Mouse (Mus musculus) mature B cell (primary cell): ENCODE data around the gene Pgghg.

Source experiments
- in situ Hi-C: fragments of 300-500 bp; cut with MboI; formaldehyde crosslinking; loops from 2 replicates; pipeline ENCODE4 v1.14.3; 2019

Gene Pgghg

GRCm38 (mm10) chr7:140922398-140923069 lies 18.7 kb upstream of the Pgghg start:
- in situ Hi-C loops: no loop called here

GRCm38 (mm10) chr7:140923070-140923775 lies 18.0 kb upstream of the Pgghg start:
- in situ Hi-C loops: no loop called here

DNA sequence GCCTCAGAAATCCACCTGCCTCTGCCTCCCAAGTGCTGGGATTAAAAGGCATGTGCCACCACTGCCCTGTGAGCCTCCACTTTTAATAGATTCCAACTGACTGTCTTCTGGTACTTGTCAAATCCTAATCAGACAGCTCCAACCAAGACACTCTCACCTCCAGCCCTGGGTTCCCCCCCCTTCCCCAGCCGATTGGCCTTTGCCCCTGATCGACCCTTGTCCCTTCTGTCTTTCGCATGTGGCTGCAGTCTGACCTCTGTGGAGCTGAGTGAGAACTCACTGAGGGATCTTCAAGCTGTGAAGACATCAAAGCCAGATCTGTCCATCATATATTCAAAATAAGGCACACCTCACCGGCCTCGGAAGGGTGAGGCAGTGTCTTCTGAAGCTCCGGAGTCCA lies 14.0 kb upstream of the Pgghg start:
- in situ Hi-C loops: no loop called here

DNA sequence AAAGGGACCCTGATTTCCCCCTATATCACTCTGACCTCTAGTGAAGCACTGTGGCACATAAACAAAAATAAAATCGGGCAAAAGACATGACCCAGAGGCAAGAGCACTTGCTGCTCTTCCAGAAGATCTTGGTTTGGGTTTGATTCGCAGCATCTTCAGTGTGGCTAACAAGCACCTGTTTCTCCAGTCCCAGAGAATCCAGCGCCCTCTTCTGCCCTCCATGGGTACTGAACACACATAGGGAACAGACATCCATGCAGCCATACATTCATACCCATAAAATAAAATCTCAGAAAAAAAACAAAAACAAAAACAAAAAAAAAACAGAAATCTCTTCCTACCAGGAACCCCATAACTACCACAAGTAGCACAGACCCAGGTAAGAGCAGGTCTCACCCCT lies 2.8 kb upstream of the Pgghg start:
- in situ Hi-C loops: no loop called here

GRCm38 (mm10) chr7:140938896-140939295 lies 2.3 kb upstream of the Pgghg start:
- in situ Hi-C loops: no loop called here

DNA sequence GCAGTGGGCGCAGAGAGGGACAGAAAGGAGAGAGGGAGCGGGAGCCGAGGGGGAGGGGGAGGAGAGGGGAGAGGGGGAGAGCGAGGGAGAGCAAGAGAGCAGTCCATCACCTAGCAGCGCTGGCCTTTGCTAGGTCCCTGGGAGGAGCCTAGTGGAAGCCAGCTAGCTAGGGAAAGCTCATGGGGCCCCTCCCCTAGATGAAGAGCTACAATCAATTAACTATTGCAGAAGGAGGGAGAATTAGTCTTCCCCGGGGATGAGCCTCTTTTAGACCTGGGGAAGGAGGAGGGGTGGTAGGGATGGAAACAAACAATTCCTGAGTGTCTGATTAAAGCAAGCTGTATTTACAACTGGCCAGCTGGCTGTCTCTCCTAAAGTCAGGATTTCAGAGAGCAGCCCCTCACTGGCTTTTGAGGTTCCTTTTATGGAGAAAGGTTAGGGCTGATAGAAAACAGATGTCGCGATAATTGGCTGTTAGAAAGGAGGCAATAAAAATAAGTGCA lies 1.5 kb upstream of the Pgghg start:
- in situ Hi-C loops: no loop called here

DNA sequence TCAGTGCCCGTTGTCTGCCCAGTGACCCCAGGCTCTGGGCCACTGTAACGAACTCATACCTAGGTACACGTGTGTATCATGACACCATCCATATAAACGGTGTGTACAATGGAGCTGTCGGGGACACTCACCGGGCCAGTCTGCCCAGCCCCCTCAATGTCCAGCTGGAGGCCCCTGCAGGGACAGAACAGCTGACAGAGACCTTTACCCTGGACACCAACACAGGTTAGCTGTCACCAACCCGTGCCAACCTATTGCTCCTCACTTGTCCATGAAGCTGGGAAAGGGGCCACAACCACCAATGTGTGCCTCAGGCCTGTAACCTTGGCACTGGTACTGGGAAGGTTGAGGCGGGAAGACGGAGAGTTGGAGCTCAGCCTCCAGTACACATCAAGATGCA lies 1.1 kb downstream of the Pgghg start:
- in situ Hi-C loops: no loop called here

DNA sequence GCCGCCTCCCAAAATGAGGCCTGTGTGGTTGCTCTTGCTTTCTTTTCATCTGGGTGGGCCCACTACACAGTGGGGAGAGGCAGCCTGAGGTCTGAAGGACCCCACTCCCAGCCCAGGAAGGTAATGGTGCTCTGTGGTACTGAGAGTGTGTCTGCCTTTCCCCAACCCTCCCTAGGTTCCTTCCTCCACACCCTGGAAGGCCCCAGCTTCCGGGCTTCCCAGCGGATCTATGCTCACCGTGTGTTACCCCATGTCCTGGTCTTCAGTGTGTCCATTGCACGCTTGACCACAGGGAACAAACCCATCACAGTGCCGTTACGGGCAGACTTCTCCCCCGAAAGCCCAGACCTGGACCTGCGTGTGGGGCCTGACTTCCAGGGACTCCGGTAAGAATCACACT lies 1.6 kb downstream of the Pgghg start:
- in situ Hi-C loops: no loop called here

GRCm38 (mm10) chr7:140943356-140943755 lies 2.2 kb downstream of the Pgghg start:
- in situ Hi-C loops: no loop called here

DNA sequence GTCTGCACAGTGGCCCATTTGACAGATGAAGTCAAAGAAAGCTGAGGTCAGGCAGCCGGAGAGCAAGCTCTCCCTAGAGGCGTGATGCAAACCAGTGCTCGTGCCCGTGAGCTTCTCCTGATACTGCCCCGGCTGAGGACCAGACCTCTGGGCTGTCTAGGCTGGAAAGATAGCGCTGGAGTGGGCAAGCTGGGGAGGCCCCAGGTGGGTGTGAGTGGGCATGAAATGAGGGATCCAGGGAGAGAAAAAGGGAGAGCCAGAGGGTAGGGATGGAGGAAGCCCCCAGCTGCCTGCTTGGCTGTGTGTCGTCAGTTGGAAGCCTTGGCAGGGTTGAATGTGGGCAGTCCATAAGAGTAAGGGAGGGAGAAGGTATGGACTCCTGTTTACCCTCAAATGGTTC lies 3.0 kb downstream of the Pgghg start:
- in situ Hi-C loops: no loop called here

DNA sequence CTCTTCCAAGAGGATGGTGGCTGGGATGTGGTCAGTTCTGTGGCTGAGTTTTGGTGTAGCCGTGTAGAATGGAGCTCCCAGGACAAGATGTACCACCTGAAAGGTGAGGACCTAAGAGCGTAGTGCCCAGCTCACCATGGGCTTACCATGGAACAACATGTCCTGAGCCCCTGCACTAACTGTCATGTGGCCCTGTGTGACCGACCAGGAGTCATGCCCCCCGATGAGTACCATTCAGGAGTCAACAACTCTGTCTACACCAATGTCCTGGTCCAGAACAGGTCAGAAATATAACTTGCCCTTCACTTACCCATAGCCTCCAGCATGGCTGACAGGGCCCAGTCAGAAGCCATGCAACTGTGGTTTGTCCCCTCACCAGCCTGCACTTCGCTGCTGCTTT lies 4.1 kb downstream of the Pgghg start:
- in situ Hi-C loops: no loop called here

GRCm38 (mm10) chr7:140946311-140946710 lies 5.1 kb downstream of the Pgghg start:
- in situ Hi-C loops: no loop called here

- in situ Hi-C loops: no loop called here
These were observed 5.8 kb downstream of the Pgghg start for GRCm38 (mm10) chr7:140946980-140947379.

GRCm38 (mm10) chr7:140948161-140948560 lies 7.0 kb downstream of the Pgghg start:
- in situ Hi-C loops: no loop called here

- in situ Hi-C loops: no loop called here
These were observed 8.1 kb downstream of the Pgghg start for GRCm38 (mm10) chr7:140949255-140949654.

GRCm38 (mm10) chr7:140949824-140950530 lies 8.8 kb downstream of the Pgghg start, which contains the start of gene Ifitm5:
Gene Ifitm5, minus strand, starts transcription at chr7:140950291.
- in situ Hi-C loops: no loop called here

DNA sequence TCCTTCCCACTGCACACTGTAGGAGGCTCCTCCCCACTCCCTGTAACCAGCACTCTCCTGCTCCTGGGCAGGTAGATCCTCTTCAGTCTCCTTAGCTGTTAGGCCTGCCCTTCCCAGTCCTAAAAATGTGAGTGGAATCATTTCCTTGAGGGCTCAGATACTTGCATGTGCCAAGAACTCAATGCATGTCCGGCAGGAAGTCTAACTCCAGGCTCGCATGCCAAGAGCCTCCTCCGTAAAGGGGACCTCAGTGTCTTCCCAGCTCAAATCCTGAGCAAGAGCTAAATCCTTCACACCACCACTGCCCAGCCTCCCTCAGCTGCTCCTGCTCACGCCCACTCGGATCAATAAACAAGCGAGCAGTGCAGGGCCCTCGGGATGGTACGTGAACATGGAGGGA lies 9.9 kb downstream of the Pgghg start:
- in situ Hi-C loops: no loop called here

GRCm38 (mm10) chr7:140951765-140952164 lies 10.6 kb downstream of the Pgghg start:
- in situ Hi-C loops: no loop called here

- in situ Hi-C loops: no loop called here
These were observed 11.2 kb downstream of the Pgghg start for GRCm38 (mm10) chr7:140952441-140952840.

GRCm38 (mm10) chr7:140953133-140953532 lies 11.9 kb downstream of the Pgghg start:
- in situ Hi-C loops: no loop called here

- in situ Hi-C loops: no loop called here
These were observed 12.9 kb downstream of the Pgghg start for GRCm38 (mm10) chr7:140953800-140954732.

DNA sequence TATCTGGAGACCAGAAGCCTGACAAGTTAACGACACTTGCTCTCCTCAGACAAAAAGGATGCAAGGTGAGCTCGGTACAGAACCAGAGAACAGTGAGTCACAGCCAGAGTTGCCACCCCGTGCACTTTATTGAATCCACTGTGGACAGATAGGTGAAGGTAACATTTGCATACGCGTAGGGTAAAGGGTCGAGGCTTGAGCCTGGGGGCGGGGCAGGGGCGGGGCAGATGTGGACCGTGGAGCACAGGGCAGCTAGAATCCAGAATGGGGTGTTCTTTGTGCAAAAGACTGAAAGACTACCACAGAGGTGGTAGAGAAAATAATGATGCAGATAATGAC lies 13.5 kb downstream of the Pgghg start:
- in situ Hi-C loops: no loop called here
